Mouse (Mus musculus) midbrain, embryonic 14.5 days (tissue): Measurements from ENCODE around the gene Fam193a. TPM values are rescaled to one million over a fixed set of nuclear protein-coding genes. Genes with fewer than 3 reads are reported as not detected.
A peak's percentile ranks its signal among the peaks of the same experiment; 100 is the strongest.

ENCODE experiments used
- ATAC-seq: fragments of 200-750 bp; cut with Nextera tagmentation; 2 replicates; pipeline ENCODE4 v1.8.0; 2017; ENCODE audit warnings: moderate number of reproducible peaks, moderate library complexity; ENCODE audit not compliant: low FRiP score, low TSS enrichment
- DNase-seq: peaks from one replicate; pipeline ENCODE4 v3.0.0-alpha.2; 2015
- H3K27ac ChIP-seq: fragments of 300-500 bp; sonication (generic); replicated peaks from 2 replicates; pipeline ENCODE4 v1.5.1; 2014; ENCODE audit warnings: mild to moderate bottlenecking, low read depth, low read length, moderate library complexity
- H3K27me3 ChIP-seq: fragments of 300-500 bp; sonication (generic); 2 replicates; pipeline ENCODE4 v1.6.1; 2014; ENCODE audit warnings: low read length, control low read depth, mixed read lengths; ENCODE audit not compliant: control insufficient read depth, insufficient read depth
- H3K36me3 ChIP-seq: fragments of 300-500 bp; sonication (generic); 2 replicates; pipeline ENCODE4 v1.6.1; 2014; ENCODE audit warnings: low read length, control low read depth; ENCODE audit not compliant: control insufficient read depth, insufficient read depth
- H3K4me1 ChIP-seq: fragments of 300-500 bp; sonication (generic); 2 replicates; pipeline ENCODE4 v1.6.1; 2014; ENCODE audit warnings: mild to moderate bottlenecking, antibody characterized with exemption, low read length, control low read depth; ENCODE audit not compliant: control insufficient read depth, insufficient read depth
- H3K4me2 ChIP-seq: fragments of 300-500 bp; sonication (generic); 2 replicates; pipeline ENCODE4 v1.6.1; 2014; ENCODE audit warnings: mild to moderate bottlenecking, low read length, moderate library complexity
- H3K4me3 ChIP-seq: fragments of 300-500 bp; sonication (generic); replicated peaks from 2 replicates; pipeline ENCODE4 v1.5.1; 2014; ENCODE audit warnings: low read depth, low read length
- H3K9ac ChIP-seq: fragments of 300-500 bp; sonication (generic); replicated peaks from 2 replicates; pipeline ENCODE4 v1.6.1; 2014; ENCODE audit warnings: mild to moderate bottlenecking, low read length, moderate library complexity
- H3K9me3 ChIP-seq: fragments of 300-500 bp; sonication (generic); 2 replicates; pipeline ENCODE4 v1.6.1; 2016; ENCODE audit warnings: low read length, control low read depth, mixed read lengths; ENCODE audit not compliant: control insufficient read depth
- WGBS: fragments of 180-500 bp; shearing (Covaris S2); extraction: QIAGEN DNeasy Blood & Tissue Kit; methylation state at CpG from one replicate; pipeline ENCODE4 v1.1.7; 2014; 5-methylcytosine and 5-hydroxymethylcytosine counted together
- polyA plus RNA-seq: library from polyadenylated mRNA; unstranded; fragments of >200 nt; fragmentation: Nextera tagmentation; extraction: Ambion mirVana; gene quantifications from 2 replicates; pipeline ENCODE4 v1.2.1, GENCODE M21; 2014

The Fam193a gene
- polyA plus RNA-seq, 1 experiment from 2014 or later: 21.9 TPM

- ATAC-seq (peak; percentile 96), DNase-seq (peak; percentile 99)
- WGBS: under 1% methylated on average over 67 of the region's 67 CpGs
- Histone ChIP-seq H3K36me3 (no peaks in the 10 kb centered on the region), H3K4me1 (peaks cover 18% of the 10 kb centered on the region), H3K4me3 (peak within 1 kb of the TSS; percentile 97), H3K9ac (peak within 1 kb of the TSS; percentile 93), H3K27ac (peak within 1 kb of the TSS; percentile 92), H3K9me3 (no peaks in the 10 kb centered on the region), H3K27me3 (no peaks in the 10 kb centered on the region), H3K4me2 (peak within 1 kb of the TSS; percentile 78)
These were observed 33.5 kb upstream of the Fam193a start, which contains the start of gene Rnf4 for GRCm38 (mm10) chr5:34336097-34336774. Rnf4 (plus strand) TSS chr5:34336289.

- peak overlapping the region; percentile 93 for H3K9ac ChIP-seq
- peak overlapping the region; percentile 72 for H3K4me2 ChIP-seq
- ATAC-seq (0 out of 2 replicates have a peak, but pooled peaks have one; percentile 32), DNase-seq (peak; percentile 75)
- H3K27ac ChIP-seq: peak overlapping the region; percentile 92
- H3K36me3 ChIP-seq: no peaks in the 10 kb centered on the region
- no peaks in the 10 kb centered on the region for H3K9me3 ChIP-seq
- WGBS: 0% methylated on average over 42 of the region's 42 CpGs
- H3K4me1 ChIP-seq: peaks cover 18% of the 10 kb centered on the region
- peak overlapping the region; percentile 97 for H3K4me3 ChIP-seq
- H3K27me3 ChIP-seq: no peaks in the 10 kb centered on the region
These were observed 32.8 kb upstream of the Fam193a start for GRCm38 (mm10) chr5:34336775-34337450.

- Histone ChIP-seq H3K4me1 (peaks cover 16% of the 10 kb centered on the region), H3K9me3 (no peaks in the 10 kb centered on the region), H3K27me3 (no peaks in the 10 kb centered on the region), H3K27ac (no peak overlapping the region), H3K4me2 (no peak overlapping the region), H3K36me3 (peaks cover 16% of the 10 kb centered on the region), H3K4me3 (no peak overlapping the region), H3K9ac (no peak overlapping the region)
- 93% methylated on average over 6 of the region's 6 CpGs for WGBS
- ATAC-seq: no peak
- DNase-seq: no peak
These were observed 29.5 kb upstream of the Fam193a start for GRCm38 (mm10) chr5:34340246-34340645.

GRCm38 (mm10) chr5:34352084-34352631 lies 17.6 kb upstream of the Fam193a start:
- Histone ChIP-seq H3K9me3 (no peaks in the 10 kb centered on the region), H3K27me3 (no peaks in the 10 kb centered on the region), H3K27ac (no peak overlapping the region), H3K4me2 (no peak overlapping the region), H3K9ac (no peak overlapping the region), H3K36me3 (peaks cover 89% of the 10 kb centered on the region), H3K4me3 (no peak overlapping the region), H3K4me1 (no peaks in the 10 kb centered on the region)
- DNase-seq (no peak), ATAC-seq (no peak)
- WGBS: 92% methylated on average over 3 of the region's 3 CpGs

GRCm38 (mm10) chr5:34360261-34360660 lies 9.5 kb upstream of the Fam193a start:
- Histone ChIP-seq H3K4me1 (no peaks in the 10 kb centered on the region), H3K27ac (no peak overlapping the region), H3K9ac (no peak overlapping the region), H3K4me2 (no peak overlapping the region), H3K4me3 (no peak overlapping the region), H3K9me3 (no peaks in the 10 kb centered on the region), H3K27me3 (no peaks in the 10 kb centered on the region), H3K36me3 (peaks cover 44% of the 10 kb centered on the region)
- DNase-seq: no peak
- 97% methylated on average over 3 of the region's 3 CpGs for WGBS
- ATAC-seq: no peak

- no peak overlapping the region for H3K4me2 ChIP-seq
- peaks cover 26% of the 10 kb centered on the region for H3K36me3 ChIP-seq
- H3K27ac ChIP-seq: no peak overlapping the region
- no peaks in the 10 kb centered on the region for H3K27me3 ChIP-seq
- no peak overlapping the region for H3K4me3 ChIP-seq
- no peak overlapping the region for H3K9ac ChIP-seq
- DNase-seq: no peak
- H3K4me1 ChIP-seq: no peaks in the 10 kb centered on the region
- ATAC-seq: no peak
- no peaks in the 10 kb centered on the region for H3K9me3 ChIP-seq
These were observed 6.6 kb upstream of the Fam193a start for GRCm38 (mm10) chr5:34363115-34363514.

GRCm38 (mm10) chr5:34368551-34369290 lies 1.0 kb upstream of the Fam193a start:
- peak overlapping the region; percentile 62 for H3K4me2 ChIP-seq
- no peaks in the 10 kb centered on the region for H3K36me3 ChIP-seq
- peak overlapping the region; percentile 88 for H3K4me3 ChIP-seq
- 71% methylated on average over 7 of the region's 7 CpGs for WGBS
- H3K27me3 ChIP-seq: no peaks in the 10 kb centered on the region
- no peaks in the 10 kb centered on the region for H3K9me3 ChIP-seq
- H3K4me1 ChIP-seq: peaks cover 14% of the 10 kb centered on the region
- DNase-seq: no peak
- peak overlapping the region; percentile 90 for H3K27ac ChIP-seq
- H3K9ac ChIP-seq: peak overlapping the region; percentile 60
- ATAC-seq: no peak

- Histone ChIP-seq H3K9me3 (no peaks in the 10 kb centered on the region), H3K4me3 (peak overlapping the region; percentile 88), H3K27ac (peak overlapping the region; percentile 90), H3K27me3 (no peaks in the 10 kb centered on the region), H3K4me2 (peak overlapping the region; percentile 73), H3K4me1 (peaks cover 17% of the 10 kb centered on the region), H3K36me3 (no peaks in the 10 kb centered on the region), H3K9ac (peak overlapping the region; percentile 89)
- ATAC-seq (peak; percentile 7; the same call in 1 of the 2 replicates), DNase-seq (peak; percentile 62)
- under 1% methylated on average over 113 of the region's 114 CpGs for WGBS
These were observed 490 bp downstream of the Fam193a start for GRCm38 (mm10) chr5:34370022-34370823.
